Mouse (Mus musculus) embryonic stem cell, embryonic (primary cell): ENCODE results near the gene Rnf151.

Experiments
- CTCF ChIA-PET, 4 experiments: fragments of 300-600 bp in 2 of 4; fragments of 350-600 bp in 2 of 4; sonication (Branson Sonifier 250); formaldehyde crosslinking; loops; one replicate each; lab custom pipeline; 2022; ENCODE audit warnings: inconsistent platforms in 2 of 4; lab: Charles Lee
- POLR2A ChIA-PET, 4 experiments: fragments of 300-600 bp in 2 of 4; fragments of 350-600 bp in 2 of 4; sonication (Branson Sonifier 250); formaldehyde crosslinking; loops; one replicate each; lab custom pipeline; 2022; ENCODE audit warnings: antibody characterized with exemption in 4 of 4, inconsistent platforms in 1 of 4; lab: Charles Lee

Rnf151 gene

GRCm38 (mm10) chr17:24701251-24701650 lies 16.6 kb downstream of the Rnf151 start:
- POLR2A ChIA-PET, result interaction anchor here in 3 of 4 experiments (1.5 to 9.6 kb wide), 5 partner anchors 16 to 173 kb away, joined by 4 to 144 read pairs (median 7); partner anchors contain the start of genes Rnf151 (in 2 of the 3), Rps2 (in 2 of the 3) and Traf7 (in 2 of the 3)

GRCm38 (mm10) chr17:24699473-24699872 lies 18.4 kb downstream of the Rnf151 start:
- ChIA-PET CTCF (no interaction called here), POLR2A (interaction anchor here in 2 of 4 experiments (1.0 to 9.6 kb wide), 7 partner anchors 7 to 171 kb away, joined by 3 to 144 read pairs (median 6); partner anchors contain the start of genes Rnf151 (in 1 of the 2), Rps2 (in 1 of the 2), Tbl3 (in 1 of the 2) and Traf7 (in 1 of the 2))

More at GRCm38 (mm10) chr17:24701251-24701650, 16.6 kb downstream of the Rnf151 start:
- CTCF ChIA-PET, result no interaction called here

GRCm38 (mm10) chr17:24698715-24699114 lies 19.1 kb downstream of the Rnf151 start:
- POLR2A ChIA-PET, result interaction anchor here (0.6 to 3.5 kb wide), 25 partner anchors 8 to 219 kb away, joined by 3 to 20 read pairs (median 4); partner anchors contain the start of genes Tbl3 (in 3 of the 4), Traf7 (in 2 of the 4), Mlst8 (in 1 of the 4) and Ndufb10 (in 1 of the 4)
- CTCF ChIA-PET, result interaction anchor here in 3 of 4 experiments (0.6 to 1.6 kb wide), 4 partner anchors 9 to 94 kb away, joined by 3 to 5 read pairs (median 3); no protein-coding TSS in a partner anchor

- ChIA-PET POLR2A (interaction anchor here (0.6 to 3.5 kb wide), 28 partner anchors 8 to 219 kb away, joined by 3 to 20 read pairs (median 4); partner anchors contain the start of genes Tbl3 (in 4 of the 4), Traf7 (in 2 of the 4), Zfp598 (in 2 of the 4) and Mlst8 (in 1 of the 4)), CTCF (interaction anchor here in 2 of 4 experiments (0.9 to 1.6 kb wide), 3 partner anchors 10 to 22 kb away, joined by 3 to 5 read pairs (median 3); no protein-coding TSS in a partner anchor)
Measured at GRCm38 (mm10) chr17:24697985-24698384, 19.9 kb downstream of the Rnf151 start.

GRCm38 (mm10) chr17:24696011-24696697 lies 21.7 kb downstream of the Rnf151 start, which contains the start of the genes Gfer and Noxo1:
Gfer (minus strand) TSS chr17:24696156.
Noxo1 (plus strand) TSS chr17:24696234.
- ChIA-PET POLR2A (interaction anchor here (0.5 to 3.5 kb wide), 23 partner anchors 10 to 246 kb away, joined by 3 to 20 read pairs (median 3); partner anchors contain the start of genes Tbl3 (in 3 of the 4), Eme2 (in 1 of the 4), Mapk8ip3 (in 1 of the 4) and Mrps34 (in 1 of the 4)), CTCF (interaction anchor here in 1 of 4 experiments (0.6 to 1.1 kb wide), 2 partner anchors 12 to 15 kb away, joined by 3 read pairs; no protein-coding TSS in a partner anchor)

DNA sequence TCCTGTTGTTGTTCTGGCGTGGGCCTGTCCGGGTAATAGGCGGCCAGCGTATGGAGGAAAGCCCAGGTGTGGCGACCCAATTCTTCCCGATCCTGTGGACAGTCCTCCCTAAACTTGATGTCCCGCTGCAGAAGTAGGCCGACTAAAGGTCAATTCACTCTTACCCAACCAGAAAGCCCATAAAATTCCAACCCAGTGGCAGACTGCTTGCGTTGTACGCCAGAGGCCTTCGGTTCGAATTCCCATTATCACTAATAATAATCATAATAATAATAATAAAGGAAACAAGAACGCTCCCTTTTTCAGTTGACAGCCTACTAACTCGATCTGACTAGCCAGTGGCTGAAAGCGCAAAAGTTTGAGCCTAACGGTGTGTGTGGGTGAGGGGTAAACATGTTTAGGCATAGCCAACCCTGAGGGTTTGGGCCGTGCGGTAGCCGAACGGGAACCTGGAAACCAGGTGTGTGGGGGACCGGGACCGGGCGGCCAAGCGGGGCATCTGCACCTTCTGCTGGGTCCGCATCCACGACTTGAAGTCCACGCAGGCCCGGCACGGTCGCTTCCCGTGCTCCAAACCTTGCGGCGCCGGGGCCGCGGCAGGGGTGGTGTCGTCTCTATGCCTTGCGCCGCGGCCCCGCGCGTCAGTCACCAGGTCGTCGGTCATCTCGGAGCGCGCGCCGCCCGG lies 22.4 kb downstream of the Rnf151 start:
- CTCF ChIA-PET, result interaction anchor here in 1 of 4 experiments (1.4 kb wide), 1 partner anchor 19 kb away, joined by 4 read pairs; no protein-coding TSS in a partner anchor
- POLR2A ChIA-PET, result interaction anchor here in 2 of 4 experiments (0.7 to 1.9 kb wide), 18 partner anchors 9 to 217 kb away, joined by 3 to 9 read pairs (median 5); partner anchors contain the start of genes Traf7 (in 2 of the 2), Mlst8 (in 1 of the 2), Pkd1 (in 1 of the 2) and Rnf151 (in 1 of the 2)

DNA sequence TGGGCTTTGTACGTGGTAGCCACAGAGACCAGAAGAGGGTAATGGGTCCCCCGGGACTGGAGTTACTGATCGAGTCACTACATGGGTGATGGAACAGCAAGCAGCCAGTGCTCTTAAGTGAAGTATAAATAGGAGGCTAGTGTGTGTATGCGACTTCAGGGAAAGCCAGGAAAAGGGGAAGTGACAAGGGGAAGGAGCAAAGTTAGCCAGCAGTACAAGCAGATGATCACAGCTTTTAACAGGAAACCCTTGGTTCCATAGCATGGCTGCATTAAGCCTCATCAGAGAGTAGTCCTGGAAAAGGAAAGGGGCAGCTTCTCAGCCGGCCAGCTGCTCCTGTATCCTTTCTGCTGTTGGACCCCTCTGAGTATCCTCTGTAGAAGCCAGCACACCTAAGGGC lies 25.5 kb downstream of the Rnf151 start:
- CTCF ChIA-PET, result interaction anchor here in 1 of 4 experiments (0.5 kb wide), 1 partner anchor 25 kb away, joined by 3 read pairs; no protein-coding TSS in a partner anchor
- POLR2A ChIA-PET, result interaction anchor here in 3 of 4 experiments (1.0 to 5.4 kb wide), 14 partner anchors 14 to 165 kb away, joined by 3 to 50 read pairs (median 6); partner anchors contain the start of genes Traf7 (in 2 of the 3), Msrb1 (in 1 of the 3), Pkd1 (in 1 of the 3) and Rnf151 (in 1 of the 3)

- POLR2A ChIA-PET, result interaction anchor here (0.8 to 5.4 kb wide), 36 partner anchors 8 to 234 kb away, joined by 3 to 50 read pairs (median 5); partner anchors contain the start of genes Traf7 (in 4 of the 4), Tbl3 (in 3 of the 4), Rnf151 (in 2 of the 4) and Rps2 (in 2 of the 4)
- CTCF ChIA-PET, result interaction anchor here in 2 of 4 experiments (0.5 to 1.0 kb wide), 4 partner anchors 13 to 261 kb away, joined by 3 to 6 read pairs (median 3); no protein-coding TSS in a partner anchor
Measured at GRCm38 (mm10) chr17:24689251-24690081, 28.4 kb downstream of the Rnf151 start, which contains the start of gene Syngr3. Syngr3 (minus strand) TSS chr17:24689955.

DNA sequence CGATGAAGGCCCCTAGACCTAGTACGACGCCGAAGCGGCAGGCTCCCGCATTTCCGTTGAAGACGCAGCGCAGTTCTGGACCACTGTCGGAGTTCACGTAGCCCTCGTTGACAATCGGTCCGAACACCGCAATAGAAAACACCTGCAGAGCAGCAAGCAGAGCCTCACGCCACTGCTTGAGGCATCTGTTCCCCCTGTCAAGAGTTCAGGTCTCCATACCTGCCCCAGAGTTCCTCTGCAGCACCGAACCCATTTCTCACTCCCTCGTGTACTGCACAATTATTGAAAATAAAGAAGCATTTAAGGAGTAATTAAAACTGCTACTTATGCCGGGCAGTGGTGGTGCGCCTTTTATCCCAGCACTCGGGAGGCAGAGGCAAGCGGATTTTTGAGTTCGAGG lies 30.3 kb downstream of the Rnf151 start:
- ChIA-PET POLR2A (interaction anchor here in 3 of 4 experiments (0.6 to 4.1 kb wide), 15 partner anchors 10 to 1233 kb away, joined by 3 to 23 read pairs (median 4); partner anchors contain the start of genes Zfp598 (in 2 of the 3), Ccnf (in 1 of the 3), Ndufb10 (in 1 of the 3) and Nthl1 (in 1 of the 3)), CTCF (interaction anchor here in 2 of 4 experiments (0.6 to 2.1 kb wide), 3 partner anchors 11 to 1132 kb away, joined by 4 to 12 read pairs (median 5); no protein-coding TSS in a partner anchor)

GRCm38 (mm10) chr17:24687146-24687595 lies 30.7 kb downstream of the Rnf151 start:
- ChIA-PET POLR2A (interaction anchor here in 3 of 4 experiments (0.6 to 4.1 kb wide), 23 partner anchors 10 to 1233 kb away, joined by 3 to 23 read pairs (median 4); partner anchors contain the start of genes Zfp598 (in 3 of the 3), Tbl3 (in 2 of the 3), Ccnf (in 1 of the 3) and Mlst8 (in 1 of the 3)), CTCF (interaction anchor here in 3 of 4 experiments (0.6 to 2.1 kb wide), 8 partner anchors 8 to 1132 kb away, joined by 3 to 12 read pairs (median 4); no protein-coding TSS in a partner anchor)

DNA sequence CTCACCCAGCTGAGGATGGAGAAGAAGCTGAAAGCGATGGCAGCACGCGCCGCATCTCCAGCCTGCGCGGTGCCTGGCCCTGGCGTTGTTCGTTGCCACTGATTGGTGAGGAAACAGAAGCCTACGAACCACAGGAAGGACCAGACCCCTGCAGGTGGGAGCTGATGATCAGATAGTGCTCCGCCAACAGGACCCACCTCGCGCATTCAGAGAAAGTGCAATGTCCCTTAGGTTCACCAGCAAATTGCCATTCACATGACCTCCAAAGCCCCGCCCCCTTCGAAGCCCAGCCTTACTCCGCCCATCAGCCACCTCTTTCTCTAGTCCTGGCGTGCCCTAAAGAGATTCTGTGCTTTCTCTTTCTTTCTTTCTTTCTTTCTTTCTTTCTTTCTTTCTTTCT lies 31.3 kb downstream of the Rnf151 start:
- ChIA-PET CTCF (interaction anchor here in 3 of 4 experiments (0.6 to 2.1 kb wide), 6 partner anchors 8 to 246 kb away, joined by 3 to 12 read pairs (median 4); no protein-coding TSS in a partner anchor), POLR2A (interaction anchor here in 3 of 4 experiments (0.6 to 4.1 kb wide), 28 partner anchors 8 to 1351 kb away, joined by 3 to 23 read pairs (median 5); partner anchors contain the start of genes Zfp598 (in 3 of the 3), Tbl3 (in 2 of the 3), Traf7 (in 2 of the 3) and Ccnf (in 1 of the 3))

DNA sequence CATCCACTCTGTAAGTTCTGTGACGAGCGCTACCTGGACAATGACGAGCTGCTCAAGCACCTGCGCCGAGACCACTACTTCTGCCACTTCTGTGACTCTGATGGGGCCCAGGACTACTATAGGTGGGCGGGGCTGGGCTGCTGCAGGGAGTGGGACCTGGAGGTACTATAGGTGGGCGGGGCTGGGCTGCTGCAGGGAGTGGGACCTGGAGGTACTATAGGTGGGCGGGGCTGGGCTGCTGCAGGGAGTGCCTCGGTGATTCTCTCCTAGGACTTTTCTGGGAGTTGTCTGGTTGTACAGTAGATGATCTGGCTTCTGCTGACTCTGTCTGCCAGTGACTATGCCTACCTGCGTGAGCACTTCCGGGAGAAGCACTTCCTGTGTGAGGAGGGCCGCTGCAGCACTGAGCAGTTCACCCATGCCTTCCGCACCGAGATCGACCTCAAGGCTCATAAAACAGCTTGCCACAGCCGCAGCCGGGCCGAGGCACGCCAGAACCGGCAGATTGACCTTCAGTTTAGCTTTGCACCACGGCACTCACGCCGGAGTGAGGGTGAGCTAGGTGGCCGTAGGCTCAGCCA lies 40.3 kb downstream of the Rnf151 start:
- ChIA-PET POLR2A (interaction anchor here (0.6 to 6.8 kb wide), 33 partner anchors 8 to 1360 kb away, joined by 3 to 50 read pairs (median 4); partner anchors contain the start of genes Traf7 (in 3 of the 4), Pkd1 (in 2 of the 4), Syngr3 (in 2 of the 4) and Zfp598 (in 2 of the 4)), CTCF (interaction anchor here (0.6 to 2.8 kb wide), 7 partner anchors 8 to 505 kb away, joined by 3 to 10 read pairs (median 3); partner anchors contain the start of genes Msrb1 (in 1 of the 4), Pkd1 (in 1 of the 4) and Zfp598 (in 1 of the 4))

- CTCF ChIA-PET, result interaction anchor here in 3 of 4 experiments (0.7 to 2.8 kb wide), 16 partner anchors 9 to 204 kb away, joined by 3 to 18 read pairs (median 4); partner anchors contain the start of genes Mlst8 (in 2 of the 3), Pkd1 (in 1 of the 3), Rnf151 (in 1 of the 3) and Rps2 (in 1 of the 3)
- POLR2A ChIA-PET, result interaction anchor here (0.6 to 6.8 kb wide), 33 partner anchors 7 to 1360 kb away, joined by 3 to 50 read pairs (median 6); partner anchors contain the start of genes Pkd1 (in 3 of the 4), Nthl1 (in 2 of the 4), Syngr3 (in 2 of the 4) and Traf7 (in 2 of the 4)
Measured at GRCm38 (mm10) chr17:24676877-24677276, 41.0 kb downstream of the Rnf151 start.

DNA sequence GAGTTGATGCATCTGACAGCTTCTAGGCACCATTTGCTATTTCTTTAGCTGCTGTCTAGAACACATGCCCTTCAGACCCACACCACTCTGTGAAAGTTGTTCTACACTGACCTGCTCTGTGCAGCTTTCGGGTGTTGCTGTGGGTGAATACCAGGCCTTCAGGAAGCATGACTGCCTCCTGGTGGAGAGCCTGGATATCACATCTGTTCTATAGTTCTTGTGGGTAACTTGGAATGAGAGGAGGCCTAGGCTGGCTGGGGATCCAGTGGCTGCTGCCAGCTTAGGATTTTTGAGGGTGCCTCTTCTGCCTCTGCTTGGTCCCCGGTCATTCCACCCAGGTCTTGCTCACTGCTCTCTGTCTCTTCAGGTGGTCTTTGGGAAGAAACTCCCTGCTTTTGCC lies 41.7 kb downstream of the Rnf151 start:
- POLR2A ChIA-PET, result interaction anchor here (0.6 to 6.8 kb wide), 55 partner anchors 8 to 284 kb away, joined by 3 to 50 read pairs (median 4); partner anchors contain the start of genes Traf7 (in 4 of the 4), Rnf151 (in 3 of the 4), Rps2 (in 3 of the 4) and Mlst8 (in 2 of the 4)
- CTCF ChIA-PET, result interaction anchor here (0.6 to 2.8 kb wide), 41 partner anchors 8 to 212 kb away, joined by 3 to 18 read pairs (median 3); partner anchors contain the start of genes Mlst8 (in 3 of the 4), Nthl1 (in 2 of the 4), Pkd1 (in 2 of the 4) and Tsc2 (in 2 of the 4)
